Mouse (Mus musculus) embryonic fibroblast, embryonic 13.5 days (primary cell): ENCODE results near the gene Haus4.
A peak's percentile ranks its signal among the peaks of the same experiment; 100 is the strongest.

ENCODE experiments used
- CTCF ChIP-seq: IDR thresholded peaks from 2 replicates; pipeline ENCODE4 v1.5.1; 2011; ENCODE audit warnings: mild to moderate bottlenecking, control low read depth, low read length, moderate library complexity, borderline replicate concordance; ENCODE audit not compliant: insufficient read depth
- POLR2A ChIP-seq: IDR thresholded peaks from 2 replicates; pipeline ENCODE4 v1.6.1; 2011; ENCODE audit warnings: low read depth, mild to moderate bottlenecking, control low read depth, low read length, moderate library complexity

DNA sequence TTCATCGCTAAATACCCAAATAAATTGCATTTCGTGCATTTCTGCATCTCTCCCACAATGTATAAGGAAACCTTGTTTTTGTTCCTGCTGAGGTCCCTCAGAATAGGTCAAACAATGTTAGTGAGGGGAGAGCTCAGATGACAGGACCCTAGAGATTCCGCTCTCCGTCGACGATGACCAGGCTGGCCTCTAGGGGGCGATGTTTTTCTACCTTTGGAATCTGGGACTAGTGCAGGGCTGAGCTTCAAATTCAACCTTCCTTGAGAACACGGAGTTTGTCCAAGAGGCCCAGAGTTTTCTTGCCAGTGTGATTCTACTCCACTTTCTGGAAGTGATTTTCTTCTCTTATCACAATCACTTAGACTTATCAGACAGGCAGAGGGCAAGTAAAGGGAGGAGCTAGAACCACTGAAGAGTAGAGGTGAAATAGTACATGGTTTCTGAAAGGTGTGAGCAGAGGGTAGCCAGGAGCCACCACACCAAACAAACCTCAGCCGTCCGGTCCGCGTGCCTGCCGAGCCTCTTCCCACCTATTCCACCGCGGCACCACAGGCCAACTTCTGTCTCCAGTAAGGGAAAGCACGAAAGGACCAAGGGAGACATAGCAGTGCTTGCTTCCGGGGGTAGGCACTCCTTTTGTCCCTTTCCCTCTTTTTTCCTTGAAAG is 25.8 kb downstream of the Haus4 start:
- TF ChIP-seq POLR2A: no peak
- peak; percentile 54 for TF ChIP-seq CTCF
